Mouse (Mus musculus): ENCODE data around the gene Cep55. TPM values are rescaled to one million over a fixed set of nuclear protein-coding genes. Genes with fewer than 3 reads are reported as not detected.

Gene Cep55
- polyA plus RNA-seq, 2 experiments, result 21.0 to 22.0 TPM

DNA sequence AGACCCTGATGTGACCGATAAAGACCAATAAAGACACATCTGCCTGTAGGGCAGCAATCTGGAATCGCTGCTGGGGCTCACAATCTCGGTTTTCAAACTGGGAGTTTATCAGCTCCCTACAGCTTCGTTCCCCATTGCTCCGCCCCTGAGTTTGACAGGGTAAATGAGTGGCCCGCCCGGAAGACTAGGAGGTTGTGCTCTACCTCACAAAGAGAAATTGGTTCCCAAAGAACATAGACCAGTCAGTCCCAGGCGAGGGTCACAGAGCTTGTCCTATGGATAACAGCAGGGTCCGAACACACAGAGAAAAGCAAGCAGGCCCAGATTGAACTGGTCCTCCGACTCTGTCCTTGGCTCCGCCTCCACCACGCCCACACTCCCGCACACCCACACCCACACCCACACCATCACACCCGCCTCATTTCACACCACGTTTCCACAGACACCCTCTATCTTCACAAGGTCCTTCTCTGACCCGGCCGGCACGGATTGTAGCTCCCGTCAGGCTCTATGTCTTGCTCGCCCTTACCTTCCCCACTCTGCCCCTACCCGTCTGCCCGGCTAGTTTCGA is 577 bp upstream of the Cep55 start:
- Histone ChIP-seq H3K9ac (ENCODE audit: low read depth, low read length, severe bottlenecking) (peak overlapping the region; percentile 35), H3K27me3 (ENCODE audit: control insufficient read depth, insufficient read depth, low read length) (no peaks in the 10 kb centered on the region), H3K4me3 (replicated peaks; ENCODE audit: low read length) (peak overlapping the region; percentile 74), H3K9me3 (ENCODE audit: control insufficient read depth, low read length) (no peaks in the 10 kb centered on the region), H3K36me3 (ENCODE audit: control insufficient read depth, insufficient read depth, low read length) (peaks cover 10% of the 10 kb centered on the region; the same call in 1 of the 2 replicates), H3K27ac (replicated peaks; ENCODE audit: low read depth, low read length) (0 out of 2 replicates have a peak overlapping the region, but pooled peaks have one; percentile 9), H3K4me2 (replicated peaks; ENCODE audit: low read depth, low read length, severe bottlenecking) (peak overlapping the region; percentile 74), H3K4me1 (ENCODE audit: control insufficient read depth, insufficient read depth, low read length) (peaks cover 11% of the 10 kb centered on the region; the same call in 1 of the 2 replicates)
- peak; percentile 65 for DNase-seq (ENCODE audit: low spot score)
- TF ChIP-seq POLR2A (IDR thresholded peaks at IDR 0.05; ENCODE audit: borderline replicate concordance, extremely low read depth, insufficient read depth, insufficient read length), result no peak
- peak; percentile 91 for ATAC-seq (ENCODE audit: low FRiP score, low read depth)
- WGBS, result 0% methylated on average over 23 of the region's 23 CpGs

DNA sequence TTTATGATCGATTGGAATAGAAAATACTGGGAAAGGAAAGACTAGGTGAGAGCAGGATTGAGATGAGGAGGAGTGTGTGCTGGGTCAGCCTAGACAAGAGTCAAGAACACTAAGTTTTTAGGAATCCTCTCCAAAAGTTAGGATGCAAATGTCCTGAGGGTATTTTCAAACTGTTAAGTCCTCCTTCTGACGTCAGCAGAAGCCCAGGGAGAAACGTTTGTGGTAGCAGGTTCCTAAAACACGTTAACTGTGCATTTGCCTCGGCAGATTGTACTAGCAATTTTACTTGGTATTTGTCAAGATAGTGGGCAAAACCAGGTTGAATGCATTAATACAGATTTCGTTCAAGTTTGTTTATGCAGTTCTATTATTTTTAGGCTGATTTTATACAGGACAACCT is 987 bp downstream of the Cep55 start:
- Histone ChIP-seq H3K27me3 (ENCODE audit: control insufficient read depth, insufficient read depth, low read length) (no peaks in the 10 kb centered on the region), H3K36me3 (ENCODE audit: control insufficient read depth, insufficient read depth, low read length) (peaks cover 25% of the 10 kb centered on the region), H3K4me1 (ENCODE audit: control insufficient read depth, insufficient read depth, low read length) (peaks cover 11% of the 10 kb centered on the region; the same call in 1 of the 2 replicates), H3K9ac (ENCODE audit: low read depth, low read length, severe bottlenecking) (peak overlapping the region; percentile 68), H3K4me2 (replicated peaks; ENCODE audit: low read depth, low read length, severe bottlenecking) (peak overlapping the region; percentile 74), H3K9me3 (ENCODE audit: control insufficient read depth, low read length) (no peaks in the 10 kb centered on the region), H3K4me3 (replicated peaks; ENCODE audit: low read length) (peak overlapping the region; percentile 74), H3K27ac (replicated peaks; ENCODE audit: low read depth, low read length) (no peak overlapping the region)
- WGBS, result 13% methylated on average over 6 of the region's 6 CpGs
- ATAC-seq (ENCODE audit: low FRiP score, low read depth), result no peak
- no peak for DNase-seq (ENCODE audit: low spot score)
- TF ChIP-seq POLR2A (IDR thresholded peaks at IDR 0.05; ENCODE audit: borderline replicate concordance, extremely low read depth, insufficient read depth, insufficient read length), result no peak

DNA sequence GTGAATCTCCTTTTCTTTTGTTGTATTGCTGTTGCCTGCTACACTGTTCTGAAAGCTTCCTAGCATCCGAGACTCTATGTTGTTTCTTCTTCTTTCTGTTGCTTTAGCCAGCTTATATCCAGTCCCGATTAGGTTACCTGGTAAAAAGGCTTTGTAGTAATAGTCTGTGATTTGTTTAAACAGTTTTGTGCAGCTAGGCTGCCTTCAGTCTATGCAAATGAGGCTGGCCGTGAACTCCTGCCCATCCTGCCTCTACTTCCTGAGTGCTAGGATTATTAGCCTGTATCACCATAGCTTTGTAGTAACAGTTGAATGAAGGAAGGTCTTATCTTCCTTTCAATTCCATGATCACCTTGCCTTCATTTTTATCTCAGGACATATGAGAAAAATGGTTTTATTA is 1.5 kb downstream of the Cep55 start:
- H3K9ac ChIP-seq (ENCODE audit: low read depth, low read length, severe bottlenecking), result no peak overlapping the region

DNA sequence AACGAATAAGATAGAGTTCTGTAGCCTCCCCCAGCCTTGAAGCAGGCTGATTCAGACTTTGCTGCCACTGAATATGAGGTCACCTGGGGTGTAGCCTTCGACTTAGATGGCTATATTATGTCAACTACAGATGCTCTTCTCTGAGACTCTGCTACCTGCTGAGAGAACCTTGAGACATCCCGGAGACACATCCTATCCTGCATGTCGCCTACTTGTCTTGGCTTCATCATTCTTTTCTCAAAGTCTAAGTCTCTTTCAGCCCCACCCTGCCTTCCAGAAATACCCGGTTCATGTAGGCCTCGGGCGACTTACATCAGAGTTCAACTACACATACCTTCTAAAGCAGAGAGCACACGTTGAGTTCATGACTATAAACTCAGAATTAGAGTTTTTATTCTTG is 2.1 kb downstream of the Cep55 start:
- H3K9me3 ChIP-seq (ENCODE audit: control insufficient read depth, low read length), result no peaks in the 10 kb centered on the region
- no peaks in the 10 kb centered on the region for H3K27me3 ChIP-seq (ENCODE audit: control insufficient read depth, insufficient read depth, low read length)
- DNase-seq (ENCODE audit: low spot score) (no peak), ATAC-seq (ENCODE audit: low FRiP score, low read depth) (no peak)
- TF ChIP-seq POLR2A (IDR thresholded peaks at IDR 0.05; ENCODE audit: borderline replicate concordance, extremely low read depth, insufficient read depth, insufficient read length), result no peak
- WGBS, result 89% methylated on average over 8 of the region's 8 CpGs
- no peak overlapping the region for H3K9ac ChIP-seq (ENCODE audit: low read depth, low read length, severe bottlenecking)
- H3K36me3 ChIP-seq (ENCODE audit: control insufficient read depth, insufficient read depth, low read length), result peaks cover 30% of the 10 kb centered on the region
- H3K4me1 ChIP-seq (ENCODE audit: control insufficient read depth, insufficient read depth, low read length), result peaks cover 11% of the 10 kb centered on the region; the same call in 1 of the 2 replicates
- no peak overlapping the region for H3K4me2 ChIP-seq (replicated peaks; ENCODE audit: low read depth, low read length, severe bottlenecking)
- no peak overlapping the region for H3K4me3 ChIP-seq (replicated peaks; ENCODE audit: low read length)
- H3K27ac ChIP-seq (replicated peaks; ENCODE audit: low read depth, low read length), result no peak overlapping the region

More for the DNA sequence above, 1.5 kb downstream of the Cep55 start:
- Histone ChIP-seq H3K27me3 (ENCODE audit: control insufficient read depth, insufficient read depth, low read length) (no peaks in the 10 kb centered on the region), H3K9me3 (ENCODE audit: control insufficient read depth, low read length) (no peaks in the 10 kb centered on the region), H3K4me2 (replicated peaks; ENCODE audit: low read depth, low read length, severe bottlenecking) (peak overlapping the region; percentile 74), H3K36me3 (ENCODE audit: control insufficient read depth, insufficient read depth, low read length) (peaks cover 29% of the 10 kb centered on the region), H3K4me3 (replicated peaks; ENCODE audit: low read length) (peak overlapping the region; percentile 74), H3K4me1 (ENCODE audit: control insufficient read depth, insufficient read depth, low read length) (peaks cover 11% of the 10 kb centered on the region; the same call in 1 of the 2 replicates), H3K27ac (replicated peaks; ENCODE audit: low read depth, low read length) (no peak overlapping the region)
- 50% methylated on average over 3 of the region's 3 CpGs for WGBS
- DNase-seq (ENCODE audit: low spot score), result no peak
- no peak for ATAC-seq (ENCODE audit: low FRiP score, low read depth)
- TF ChIP-seq POLR2A (IDR thresholded peaks at IDR 0.05; ENCODE audit: borderline replicate concordance, extremely low read depth, insufficient read depth, insufficient read length), result no peak

DNA sequence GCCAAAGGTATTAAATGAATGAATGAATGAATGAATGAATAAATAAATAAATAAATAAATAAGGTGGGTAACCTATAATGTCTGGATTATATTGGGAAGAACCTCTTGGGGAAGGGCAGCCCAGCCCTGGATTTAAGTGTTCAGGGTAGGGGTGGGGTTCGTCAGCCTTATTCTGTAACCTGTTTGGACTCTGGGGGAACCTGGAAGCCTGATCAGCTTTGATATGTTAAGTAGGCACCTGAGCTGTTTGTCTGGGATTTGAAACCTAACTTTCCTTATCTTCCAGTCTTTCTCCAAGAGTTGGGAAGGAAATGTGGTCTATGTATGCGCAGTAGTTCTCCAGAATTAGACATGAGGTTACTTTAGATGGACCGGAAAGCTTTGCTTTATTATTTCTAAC is 8.4 kb downstream of the Cep55 start:
- H3K9me3 ChIP-seq (ENCODE audit: control insufficient read depth, low read length), result no peaks in the 10 kb centered on the region
- peaks cover 44% of the 10 kb centered on the region for H3K36me3 ChIP-seq (ENCODE audit: control insufficient read depth, insufficient read depth, low read length)
- ATAC-seq (ENCODE audit: low FRiP score, low read depth), result no peak
- H3K27ac ChIP-seq (replicated peaks; ENCODE audit: low read depth, low read length), result no peak overlapping the region
- H3K4me1 ChIP-seq (ENCODE audit: control insufficient read depth, insufficient read depth, low read length), result no peaks in the 10 kb centered on the region
- no peak for DNase-seq (ENCODE audit: low spot score)
- no peaks in the 10 kb centered on the region for H3K27me3 ChIP-seq (ENCODE audit: control insufficient read depth, insufficient read depth, low read length)
- no peak overlapping the region for H3K4me3 ChIP-seq (replicated peaks; ENCODE audit: low read length)
- TF ChIP-seq POLR2A (IDR thresholded peaks at IDR 0.05; ENCODE audit: borderline replicate concordance, extremely low read depth, insufficient read depth, insufficient read length), result no peak
- no peak overlapping the region for H3K9ac ChIP-seq (ENCODE audit: low read depth, low read length, severe bottlenecking)
- H3K4me2 ChIP-seq (replicated peaks; ENCODE audit: low read depth, low read length, severe bottlenecking), result no peak overlapping the region
- 89% methylated on average over 3 of the region's 3 CpGs for WGBS

All from limb, embryonic 14.5 days (tissue).